Mouse (Mus musculus) cerebellum, postnatal 10 days (tissue): ENCODE measurements around the gene Mon1a.

Source experiments
- DNase-seq, 2 experiments: peaks; one replicate each; pipeline ENCODE4 v3.0.0; 2021; ENCODE audit warnings: mixed read lengths in 2 of 2

Gene Mon1a

DNA sequence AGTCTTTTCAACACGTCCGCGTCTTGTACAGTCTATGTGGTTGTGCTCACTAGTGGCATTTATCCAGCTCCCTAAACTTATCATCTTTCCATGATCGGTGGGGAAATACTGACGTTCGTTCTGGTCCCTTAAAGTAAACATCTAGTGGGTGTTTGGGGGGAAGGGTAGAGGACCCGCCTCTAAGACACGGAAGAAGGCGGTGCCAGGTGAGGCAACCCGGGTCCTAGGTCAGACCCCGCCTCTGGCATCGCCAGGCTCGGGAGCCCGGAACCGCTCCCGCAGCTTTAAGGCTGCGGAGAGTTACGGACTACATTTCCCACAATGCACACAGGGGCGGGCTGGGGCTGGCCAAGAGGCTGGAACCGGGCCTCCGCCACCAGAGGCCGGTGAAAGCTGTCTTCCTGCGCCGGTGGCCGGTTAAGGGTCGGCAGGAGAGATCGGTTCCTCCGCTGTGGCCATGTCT lies at the start of gene Mon1a:
TSS of gene Mon1a (plus strand) at position 348 of the 463 bp plus-strand sequence.
- DNase-seq: peak; percentile 89 to 93

DNA sequence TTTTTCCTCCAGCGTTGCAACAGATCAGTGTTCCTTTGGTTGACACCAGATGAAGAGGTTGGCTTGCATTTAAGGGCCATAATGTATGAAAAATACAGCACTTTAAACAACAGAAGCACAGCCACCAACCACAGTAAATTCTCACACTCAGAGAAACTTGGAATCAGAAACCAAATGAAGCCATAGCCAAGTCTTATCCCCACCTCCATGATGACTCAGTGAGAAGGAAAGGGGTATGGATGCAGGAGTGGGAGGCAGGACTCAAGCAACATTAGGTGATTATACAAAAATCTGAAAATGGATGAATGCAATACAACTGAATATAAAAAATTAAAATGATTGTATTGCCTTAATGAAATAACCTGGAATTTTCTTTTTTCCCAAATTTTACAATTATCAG lies 49.1 kb upstream of the Mon1a start:
- DNase-seq: no peak

DNA sequence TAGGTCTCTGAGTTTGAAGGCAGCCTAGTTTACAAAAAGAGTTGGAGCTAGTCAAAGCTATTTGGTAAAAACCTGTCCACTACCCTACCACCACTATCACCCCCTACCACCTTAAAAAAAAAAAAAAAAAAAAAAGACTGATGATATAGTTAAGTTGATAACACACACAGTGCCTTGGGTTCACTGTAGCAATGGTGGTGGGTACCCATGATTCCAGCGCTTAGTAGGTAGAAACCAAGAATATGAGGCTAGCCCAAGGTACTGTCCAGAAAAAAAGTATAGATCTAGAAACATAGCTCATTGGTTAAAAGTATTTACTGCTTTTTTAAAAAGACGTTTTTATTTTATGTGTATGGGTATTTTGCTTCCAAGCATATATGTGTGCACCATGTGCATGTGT lies 45.2 kb upstream of the Mon1a start:
- no peak for DNase-seq

DNA sequence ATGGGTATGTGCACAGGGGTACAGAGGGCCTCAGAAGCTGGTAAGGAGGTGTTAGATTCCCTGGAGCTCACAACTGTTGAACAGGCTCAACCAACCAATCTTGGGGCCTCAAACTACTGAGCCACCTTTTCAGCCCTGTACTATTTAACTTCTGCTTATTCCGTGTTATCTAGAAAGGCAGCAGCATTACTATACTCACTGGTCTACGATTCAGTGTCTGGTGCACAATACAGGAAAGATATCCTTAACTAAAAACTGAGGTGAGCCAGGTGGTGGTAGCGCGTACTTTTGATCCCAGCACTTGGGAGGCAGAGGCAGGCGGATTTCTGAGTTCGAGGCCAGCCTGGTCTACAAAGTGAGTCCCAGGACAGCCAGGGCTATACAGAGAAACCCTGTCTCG lies 39.0 kb upstream of the Mon1a start:
- no peak for DNase-seq

DNA sequence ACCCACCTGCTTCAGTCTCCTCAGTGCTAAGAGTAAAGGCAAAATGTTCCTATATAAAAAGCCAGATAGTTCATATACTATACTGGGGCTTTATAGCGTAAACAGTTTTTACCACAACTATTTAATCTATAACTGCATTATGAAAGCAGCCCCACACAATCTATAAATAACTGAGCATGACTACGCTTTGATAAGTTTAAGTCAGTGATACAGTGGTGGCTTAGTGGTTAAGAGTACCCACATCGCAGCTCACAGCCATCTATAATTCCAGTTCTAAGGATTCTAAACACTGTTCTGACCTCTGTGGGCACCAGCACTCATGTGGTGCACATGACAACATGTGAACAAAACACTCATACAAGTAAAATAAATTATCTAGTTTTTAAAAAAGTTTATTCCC lies 29.6 kb upstream of the Mon1a start:
- DNase-seq: no peak

DNA sequence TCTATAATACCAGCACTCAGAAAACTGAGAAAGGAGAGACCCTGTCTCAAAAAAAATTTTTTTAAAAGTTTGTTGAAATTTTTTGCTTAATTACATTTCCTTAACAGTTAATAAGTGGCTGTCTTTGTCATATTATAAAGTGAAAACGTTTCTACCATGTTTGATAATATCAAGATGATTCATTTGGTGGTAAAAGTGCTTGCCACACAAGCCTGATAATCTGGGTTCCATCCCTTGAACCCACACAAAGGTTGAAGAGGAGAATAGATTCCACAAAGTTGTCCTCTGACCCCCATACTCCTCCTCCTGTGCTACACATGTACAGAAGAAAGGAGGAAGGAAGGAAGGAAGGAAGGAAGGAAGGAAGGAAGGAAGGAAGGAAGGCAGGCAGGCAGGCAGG lies 23.5 kb upstream of the Mon1a start:
- no peak for DNase-seq

DNA sequence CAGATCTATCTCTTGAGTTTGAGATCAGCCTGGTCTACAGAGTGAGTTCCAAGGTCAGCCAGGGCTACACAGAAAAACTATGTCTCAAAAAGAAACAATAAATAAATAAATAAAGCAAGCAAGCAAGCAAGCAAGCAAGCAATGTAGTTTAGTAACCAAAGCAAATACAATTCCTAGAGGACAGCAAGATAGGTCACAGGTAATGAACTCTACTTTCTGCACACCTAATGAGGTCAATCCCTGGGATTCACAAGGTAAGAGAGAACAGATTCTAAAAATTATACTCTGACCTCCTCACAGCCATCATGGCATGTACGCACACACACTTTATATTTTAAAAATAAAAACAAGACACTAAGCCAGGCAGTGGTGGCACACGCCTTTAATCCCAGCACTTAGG lies 21.9 kb upstream of the Mon1a start:
- DNase-seq: no peak

DNA sequence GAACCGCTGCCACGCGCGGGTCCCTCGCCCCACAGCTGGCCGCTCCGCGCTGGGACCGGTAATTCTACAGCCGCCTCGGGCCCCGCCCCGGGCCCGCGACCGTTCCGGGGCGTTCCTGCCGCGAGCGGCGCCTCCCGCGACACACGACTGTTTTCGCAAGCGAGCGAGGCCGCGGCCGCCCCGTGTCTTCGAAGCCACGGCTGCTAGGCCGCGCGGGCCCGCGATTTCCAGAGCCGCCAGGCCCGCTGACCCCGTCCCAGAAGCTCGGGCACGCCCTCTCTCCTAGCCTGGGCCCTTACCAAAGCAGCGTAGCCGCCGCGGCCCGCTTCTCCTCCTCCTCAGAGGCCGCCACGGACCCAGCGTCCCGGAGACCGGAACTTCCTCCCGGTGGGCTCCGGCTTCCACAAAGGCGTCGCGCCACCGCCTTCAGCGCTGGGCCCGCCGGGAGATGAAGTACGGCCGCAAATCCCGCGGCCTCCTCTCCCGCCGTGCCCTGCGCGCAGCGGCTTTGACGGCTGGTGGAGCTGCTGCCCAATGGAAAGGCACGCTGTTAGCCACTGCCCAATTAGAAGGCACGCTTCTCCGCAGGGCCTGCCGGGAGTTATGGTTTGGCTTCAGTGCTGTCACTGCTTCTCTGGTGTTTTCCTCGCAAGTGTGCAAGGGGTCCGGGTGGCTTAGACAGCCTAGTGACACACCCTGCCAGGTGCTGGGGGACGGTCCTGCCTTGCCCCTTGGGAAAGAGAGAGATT lies 15.4 kb upstream of the Mon1a start:
- peak; percentile 95 to 97 for DNase-seq

DNA sequence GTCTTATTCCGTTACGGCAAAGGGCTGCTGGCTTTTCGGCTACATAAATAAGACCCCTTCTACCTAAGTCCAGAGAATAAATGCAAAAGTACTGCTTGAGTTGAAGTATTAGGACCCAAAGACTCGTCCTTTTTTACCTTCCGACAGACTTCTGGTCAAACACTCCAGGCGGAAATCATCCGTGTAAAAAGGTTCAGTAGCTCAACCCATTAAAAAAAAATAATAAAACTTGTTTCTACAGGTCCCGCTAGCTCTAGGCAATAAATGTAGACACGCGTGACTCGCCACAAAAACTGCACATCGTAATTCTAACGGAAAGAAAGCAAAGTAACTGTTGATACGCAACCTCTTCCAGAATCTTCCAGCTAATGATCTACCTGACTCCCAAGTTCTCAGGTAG lies 14.8 kb upstream of the Mon1a start, which contains the start of gene Rbm6:
TSS of gene Rbm6 (minus strand) at position 101 of the 400 bp plus-strand sequence.
- no peak for DNase-seq

DNA sequence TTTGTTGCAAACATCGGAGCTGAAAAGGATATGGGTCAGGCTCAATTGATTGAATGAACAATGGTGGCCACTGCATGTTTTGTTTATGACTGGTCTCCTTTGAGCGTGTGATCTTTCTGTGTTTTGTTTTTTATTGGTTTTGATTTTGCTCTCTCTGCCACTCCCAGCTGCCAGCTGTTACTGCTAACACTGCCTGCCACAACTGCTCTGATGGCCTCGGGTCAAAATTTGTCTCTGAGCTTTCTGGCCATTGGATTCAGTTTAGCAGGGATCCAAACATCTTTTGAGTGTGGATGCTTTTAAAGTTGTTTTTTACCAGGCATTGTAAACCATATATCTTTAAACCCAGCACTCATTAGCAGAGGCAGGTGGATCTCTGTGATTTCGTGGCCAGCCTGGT lies 7.5 kb upstream of the Mon1a start:
- DNase-seq: no peak

DNA sequence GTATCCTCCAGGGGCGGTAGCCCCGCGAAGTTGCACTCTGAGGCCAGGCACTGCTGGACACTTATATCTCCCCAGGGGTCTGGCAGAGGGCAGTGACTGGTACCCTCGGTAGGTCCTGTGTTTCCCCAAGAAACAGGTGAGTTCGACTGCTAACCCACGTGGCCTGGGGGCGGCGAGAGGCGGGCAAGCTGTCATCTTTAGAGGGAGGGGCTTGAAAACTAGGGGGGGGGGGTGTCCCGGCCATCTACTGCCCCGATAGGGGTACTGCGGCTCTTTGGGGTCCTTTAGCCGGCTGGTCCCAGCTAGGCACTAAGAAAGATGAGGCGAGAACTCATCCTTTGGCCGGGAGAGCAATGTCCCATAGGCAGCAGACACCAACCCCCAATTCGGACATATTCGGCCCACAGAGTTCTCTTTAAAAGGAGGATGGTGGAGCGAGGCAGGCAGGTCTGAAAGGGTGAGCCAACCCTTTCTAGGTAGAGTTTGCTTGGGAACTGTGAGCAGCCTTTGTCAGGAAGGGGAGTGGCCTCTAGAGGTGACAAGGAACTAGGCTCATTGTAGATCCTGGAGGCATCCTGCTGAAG lies 408 bp downstream of the Mon1a start:
- peak in 1 of 2 experiments; percentile 85 for DNase-seq

DNA sequence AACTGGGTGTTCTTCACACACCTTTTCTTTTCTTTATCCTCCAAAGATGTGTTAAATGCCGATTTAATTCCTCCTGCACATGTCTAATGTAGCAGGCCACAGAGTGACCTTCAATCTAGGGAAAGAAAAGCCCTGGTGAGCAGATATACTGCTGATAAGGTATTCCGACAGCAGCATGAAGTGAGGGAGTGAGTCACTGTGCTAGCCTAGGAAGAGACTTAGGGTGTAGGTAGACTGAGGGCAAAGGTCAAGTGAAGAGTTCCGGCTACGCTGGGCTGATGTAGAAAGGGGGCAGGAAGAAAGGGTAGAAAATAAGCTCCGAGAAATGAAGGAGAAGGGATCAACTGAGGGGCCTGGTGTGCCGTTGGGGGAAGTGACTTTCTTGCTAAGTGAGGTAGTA lies 2.3 kb downstream of the Mon1a start:
- no peak for DNase-seq

DNA sequence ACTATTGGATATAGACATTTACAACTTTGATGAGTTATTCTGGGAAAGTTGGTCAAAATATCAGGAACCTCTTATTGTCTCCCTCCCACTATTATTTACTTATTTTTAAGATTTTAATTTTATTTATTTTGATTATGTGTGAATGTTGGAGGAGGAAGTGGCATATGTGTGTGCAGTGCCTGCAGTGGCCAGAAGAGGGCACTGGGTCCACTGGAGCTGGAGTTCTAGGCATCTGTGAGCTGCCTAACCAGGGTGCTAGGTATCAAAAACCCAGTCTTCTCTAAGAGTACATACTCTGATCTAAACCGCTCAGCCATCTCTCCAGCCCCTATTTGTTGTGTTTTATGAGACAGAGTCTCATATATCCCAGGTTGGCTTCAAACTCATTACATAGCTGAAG lies 3.1 kb downstream of the Mon1a start:
- DNase-seq: peak; percentile 37 to 51

DNA sequence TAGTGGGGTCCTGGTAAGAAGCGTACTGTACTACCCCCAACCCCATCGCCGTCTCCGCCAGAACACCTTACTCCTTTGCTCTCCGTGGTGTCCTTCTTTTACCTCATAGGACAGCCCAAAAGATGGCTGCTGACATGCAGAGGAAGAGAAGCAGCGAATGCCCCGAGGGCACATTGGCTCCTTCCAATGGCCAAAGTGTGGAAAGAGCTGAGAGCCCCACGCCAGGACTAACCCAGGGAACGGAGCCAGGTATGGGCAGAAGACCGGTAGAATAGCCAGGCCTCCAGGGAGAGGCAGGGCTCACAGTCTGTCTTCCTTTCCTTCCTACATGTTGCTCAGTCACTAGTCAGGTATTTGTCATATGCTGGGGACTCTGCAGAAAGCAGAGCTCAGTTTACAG lies 10.6 kb downstream of the Mon1a start:
- peak; percentile 57 to 66 for DNase-seq

DNA sequence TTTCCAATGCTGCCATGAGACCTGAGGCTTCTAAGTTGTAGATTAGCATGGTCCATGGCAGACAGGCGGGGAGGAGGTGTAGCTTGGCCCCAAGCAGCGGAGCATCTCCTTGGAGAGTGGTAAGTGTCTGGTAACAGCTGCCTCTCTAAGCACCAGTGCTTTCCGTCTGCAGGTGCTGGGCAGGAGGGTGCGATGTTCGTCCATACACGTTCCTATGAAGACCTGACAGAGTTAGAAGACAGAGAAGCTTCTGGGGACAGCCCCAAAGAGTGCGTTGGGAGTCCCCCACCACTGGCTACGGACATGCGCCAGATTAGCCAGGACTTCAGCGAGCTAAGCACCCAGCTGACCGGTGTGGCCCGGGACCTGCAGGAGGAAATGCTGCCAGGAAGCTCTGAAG lies 11.9 kb downstream of the Mon1a start:
- DNase-seq: peak in 1 of 2 experiments; percentile 31

DNA sequence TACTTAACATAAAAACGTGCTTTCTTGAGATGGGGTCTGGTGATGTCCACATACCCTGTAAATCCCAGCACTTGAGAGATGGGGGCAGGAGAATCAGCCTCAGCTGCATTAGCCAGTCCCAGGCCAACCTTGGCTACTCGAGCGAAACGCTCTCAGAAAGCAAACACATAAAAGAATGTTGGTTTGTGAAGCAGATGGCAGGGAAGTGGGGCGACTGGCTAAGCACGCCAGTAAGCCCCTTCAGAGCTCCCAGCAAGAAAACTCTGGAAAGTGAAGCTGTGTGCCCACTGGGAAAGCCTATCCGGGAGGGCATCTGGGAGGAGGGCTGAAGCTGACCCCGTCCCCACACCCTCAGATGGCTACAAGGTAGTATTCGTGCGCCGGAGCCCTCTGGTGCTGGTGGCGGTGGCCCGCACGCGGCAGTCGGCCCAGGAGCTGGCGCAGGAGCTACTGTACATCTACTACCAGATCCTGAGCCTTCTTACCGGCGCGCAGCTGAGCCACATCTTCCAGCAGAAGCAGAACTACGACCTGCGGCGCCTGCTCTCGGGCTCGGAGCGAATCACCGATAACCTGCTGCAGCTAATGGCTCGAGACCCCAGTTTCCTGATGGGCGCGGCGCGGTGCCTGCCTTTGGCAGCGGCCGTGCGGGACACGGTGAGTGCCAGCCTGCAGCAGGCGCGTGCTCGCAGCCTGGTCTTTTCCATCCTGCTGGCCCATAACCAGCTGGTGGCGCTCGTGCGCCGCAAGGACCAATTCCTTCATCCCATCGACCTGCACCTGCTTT lies 13.1 kb downstream of the Mon1a start:
- peak; percentile 95 to 96 for DNase-seq

DNA sequence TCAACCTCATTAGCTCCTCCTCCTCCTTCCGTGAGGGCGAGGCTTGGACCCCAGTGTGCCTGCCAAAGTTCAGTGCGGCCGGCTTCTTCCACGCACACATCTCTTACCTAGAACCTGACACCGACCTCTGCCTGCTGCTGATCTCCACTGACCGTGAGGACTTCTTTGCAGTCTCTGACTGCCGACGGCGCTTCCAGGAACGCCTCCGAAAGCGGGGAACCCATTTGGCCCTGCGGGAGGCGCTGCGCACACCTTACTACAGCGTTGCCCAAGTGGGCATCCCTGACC lies 13.6 kb downstream of the Mon1a start:
- no peak for DNase-seq

DNA sequence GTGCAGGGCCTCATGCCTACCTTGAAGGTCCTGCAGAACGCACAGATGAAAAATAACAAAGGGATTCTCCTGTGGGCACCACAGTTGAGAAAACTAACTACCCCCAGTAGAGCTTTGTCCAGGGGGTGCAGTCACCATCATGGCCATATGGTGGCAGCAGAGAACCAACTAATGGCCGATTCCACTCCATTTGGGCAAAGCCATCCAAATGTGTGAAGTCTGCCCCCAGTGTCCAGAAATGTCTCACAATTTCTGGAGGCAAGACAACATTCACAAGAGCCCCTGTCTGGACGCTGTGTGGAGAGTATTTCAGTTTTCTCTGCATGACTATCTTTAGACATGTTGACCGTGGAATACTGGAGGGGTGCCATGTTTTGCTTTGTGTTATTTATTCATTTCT lies 16.8 kb downstream of the Mon1a start:
- DNase-seq: peak; percentile 95 to 96

DNA sequence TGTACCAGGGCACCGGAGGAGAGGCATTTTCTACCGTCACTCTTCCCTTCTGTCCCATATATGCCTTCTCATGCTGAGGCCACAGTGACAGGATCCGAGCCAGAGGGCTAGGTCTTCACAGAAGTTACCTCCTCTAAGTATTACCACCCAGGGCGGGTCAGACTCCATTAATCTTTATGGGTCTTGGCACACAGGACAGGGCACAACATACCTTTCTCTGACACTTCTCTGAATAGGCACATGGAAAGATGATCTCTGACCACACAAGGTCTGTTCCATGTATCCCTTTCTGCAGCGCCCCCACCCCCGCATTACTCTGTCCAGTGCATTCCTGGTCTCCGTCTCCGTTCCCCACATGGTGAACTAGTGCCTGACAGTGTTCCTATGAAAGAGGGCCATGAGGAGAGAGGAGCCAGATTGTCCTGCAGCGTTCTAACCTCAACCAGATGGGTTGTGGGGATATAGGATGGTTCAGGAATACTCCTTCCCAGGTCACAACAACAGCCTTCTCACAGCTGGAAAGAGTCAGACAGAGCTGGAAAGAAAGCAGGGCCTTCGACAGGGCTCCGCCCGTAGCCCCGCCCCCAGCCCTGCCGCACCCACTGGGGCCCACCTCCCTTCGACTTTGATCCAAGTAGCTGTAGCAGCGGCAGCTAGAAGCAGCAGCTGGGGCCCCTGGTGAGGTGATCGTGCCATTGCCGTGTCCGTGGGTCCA lies 18.5 kb downstream of the Mon1a start, which contains the start of gene Mst1r:
TSS of gene Mst1r (plus strand) at position 622 of the 715 bp plus-strand sequence.
- peak in 1 of 2 experiments; percentile 50 for DNase-seq

DNA sequence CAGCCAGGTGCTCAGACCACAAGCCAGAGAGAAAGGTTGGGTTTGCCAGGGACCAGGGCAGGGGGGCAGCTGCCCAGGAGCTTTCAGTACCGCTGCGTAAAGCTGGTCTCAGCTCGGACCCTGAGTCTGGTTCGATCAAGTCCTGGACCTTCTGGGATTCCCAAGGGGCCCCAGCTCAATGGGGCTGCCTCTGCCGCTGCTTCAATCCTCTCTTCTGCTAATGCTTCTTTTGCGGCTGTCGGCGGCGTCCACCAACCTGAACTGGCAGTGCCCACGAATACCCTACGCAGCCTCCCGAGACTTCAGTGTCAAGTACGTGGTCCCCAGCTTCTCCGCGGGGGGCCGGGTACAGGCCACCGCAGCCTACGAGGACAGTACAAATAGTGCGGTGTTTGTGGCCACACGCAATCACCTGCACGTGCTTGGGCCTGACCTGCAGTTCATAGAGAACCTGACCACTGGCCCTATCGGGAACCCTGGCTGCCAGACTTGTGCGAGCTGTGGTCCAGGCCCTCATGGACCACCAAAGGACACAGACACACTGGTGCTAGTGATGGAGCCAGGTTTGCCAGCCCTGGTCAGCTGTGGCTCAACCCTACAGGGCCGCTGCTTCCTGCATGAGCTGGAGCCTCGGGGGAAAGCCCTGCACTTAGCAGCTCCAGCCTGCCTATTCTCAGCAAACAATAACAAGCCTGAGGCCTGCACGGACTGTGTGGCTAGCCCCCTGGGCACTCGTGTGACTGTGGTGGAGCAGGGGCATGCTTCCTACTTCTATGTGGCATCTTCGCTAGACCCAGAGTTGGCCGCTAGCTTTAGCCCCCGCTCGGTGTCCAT lies 19.2 kb downstream of the Mon1a start:
- DNase-seq: no peak

DNA sequence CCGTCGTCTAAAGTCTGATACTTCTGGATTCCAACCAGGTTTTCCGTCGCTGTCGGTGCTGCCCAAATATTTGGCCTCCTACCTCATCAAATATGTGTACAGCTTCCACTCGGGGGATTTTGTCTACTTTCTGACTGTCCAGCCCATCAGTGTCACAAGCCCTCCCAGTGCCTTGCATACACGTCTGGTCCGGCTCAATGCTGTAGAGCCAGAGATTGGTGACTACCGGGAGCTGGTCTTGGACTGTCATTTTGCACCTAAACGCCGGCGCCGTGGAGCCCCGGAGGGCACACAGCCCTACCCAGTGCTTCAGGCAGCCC lies 19.8 kb downstream of the Mon1a start:
- no peak for DNase-seq

DNA sequence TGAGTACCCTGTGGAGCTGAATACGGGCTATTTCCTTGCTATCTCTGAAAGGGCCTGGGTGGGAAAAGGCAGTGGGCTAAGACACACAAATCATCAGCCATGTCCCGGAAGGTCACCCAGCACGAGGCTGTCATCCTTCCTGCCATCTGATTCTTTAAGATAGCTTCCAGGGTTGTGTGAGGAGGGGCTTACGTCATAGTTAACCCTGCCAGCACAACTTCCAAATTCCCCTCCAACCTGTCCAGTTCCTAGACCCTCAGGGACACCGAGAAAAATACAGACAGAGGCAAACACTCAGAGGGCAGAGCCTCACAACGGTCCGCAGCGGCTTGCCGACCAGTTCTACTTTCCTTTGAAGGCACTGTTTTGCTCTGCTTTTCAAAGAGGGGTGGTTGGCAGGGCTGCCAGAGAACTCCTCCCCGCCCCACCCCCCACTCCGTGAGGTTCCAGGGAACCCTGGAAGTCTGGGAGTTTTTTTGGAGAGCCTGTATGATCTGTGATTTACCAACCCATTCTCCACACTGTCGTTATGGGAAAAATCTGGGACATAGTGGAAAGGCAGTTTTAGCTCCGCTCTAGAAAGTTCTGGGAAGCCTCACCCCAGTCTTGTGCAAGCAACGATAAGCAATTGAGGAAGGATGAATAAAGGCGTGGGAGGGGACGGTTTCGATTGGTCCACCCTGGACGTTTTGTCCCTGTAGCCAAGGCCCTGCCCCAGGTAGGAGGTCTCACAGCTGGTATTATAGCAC lies 20.6 kb downstream of the Mon1a start:
- DNase-seq: no peak
